Mouse (Mus musculus) E14TG2a.4 (cell line): ENCODE data around the gene Ivd.
A peak's percentile ranks its signal among the peaks of the same experiment; 100 is the strongest.

Experiments used
- H3K27me3 ChIP-seq: 2 replicates; pipeline ENCODE4 v1.6.1; 2014; ENCODE audit warnings: low read length, control low read depth; ENCODE audit not compliant: insufficient read depth
- H3K36me3 ChIP-seq: 2 replicates; pipeline ENCODE4 v1.6.1; 2014; ENCODE audit warnings: low read length, control low read depth; ENCODE audit not compliant: insufficient read depth
- H3K4me1 ChIP-seq: replicated peaks from 2 replicates; pipeline ENCODE4 v1.6.1; 2014; ENCODE audit warnings: low read depth, low read length, control low read depth
- H3K4me3 ChIP-seq: replicated peaks from 2 replicates; pipeline ENCODE4 v1.5.1; 2014; ENCODE audit warnings: mild to moderate bottlenecking, low read length
- H3K9me3 ChIP-seq: 2 replicates; pipeline ENCODE4 v1.6.1; 2014; ENCODE audit warnings: low read length, control low read depth
- CTCF ChIP-seq: conservative IDR thresholded peaks from 2 replicates; pipeline ENCODE4 v1.5.1; 2014; ENCODE audit warnings: low read length
- NANOG ChIP-seq: IDR thresholded peaks from 2 replicates; pipeline ENCODE4 v1.6.1; 2014; ENCODE audit warnings: borderline replicate concordance, low read length, mixed read lengths
- POU5F1 ChIP-seq: IDR thresholded peaks from 2 replicates; pipeline ENCODE4 v1.6.1; 2014; ENCODE audit warnings: low read length, borderline replicate concordance

The Ivd gene

GRCm38 (mm10) chr2:118838330-118838729 is 23.4 kb upstream of the Ivd start:
- H3K36me3 ChIP-seq = peaks cover 35% of the 10 kb centered on the region
- no peaks in the 10 kb centered on the region for H3K9me3 ChIP-seq
- TF ChIP-seq NANOG = no peak
- no peaks in the 10 kb centered on the region for H3K27me3 ChIP-seq
- peaks cover 47% of the 10 kb centered on the region for H3K4me1 ChIP-seq
- H3K4me3 ChIP-seq = 0 out of 2 replicates have a peak overlapping the region, but pooled peaks have one; percentile 32

DNA sequence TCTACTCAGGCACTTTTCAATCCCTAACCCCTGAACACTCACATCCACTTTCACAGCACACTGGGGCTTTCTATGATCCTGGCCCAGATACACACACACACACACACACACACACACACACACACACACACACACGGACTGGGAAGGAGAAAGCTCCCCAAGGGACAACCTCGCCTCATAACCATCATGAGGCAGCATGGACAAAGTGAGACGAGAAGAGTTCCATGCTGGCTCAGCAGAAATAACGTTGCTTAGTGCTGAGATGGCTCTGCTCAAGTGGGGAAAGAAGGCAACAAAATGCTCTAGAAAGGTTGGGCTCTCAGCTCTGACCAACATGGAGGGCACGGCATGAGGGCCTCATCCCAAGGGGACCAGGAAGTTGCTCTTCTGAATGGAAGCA is 20.6 kb upstream of the Ivd start:
- TF ChIP-seq POU5F1 (no peak), NANOG (no peak), CTCF (no peak)
- H3K9me3 ChIP-seq = peaks cover 6% of the 10 kb centered on the region
- H3K36me3 ChIP-seq = peaks cover 6% of the 10 kb centered on the region
- H3K4me1 ChIP-seq = peaks cover 36% of the 10 kb centered on the region
- no peak overlapping the region for H3K4me3 ChIP-seq
- no peaks in the 10 kb centered on the region for H3K27me3 ChIP-seq

DNA sequence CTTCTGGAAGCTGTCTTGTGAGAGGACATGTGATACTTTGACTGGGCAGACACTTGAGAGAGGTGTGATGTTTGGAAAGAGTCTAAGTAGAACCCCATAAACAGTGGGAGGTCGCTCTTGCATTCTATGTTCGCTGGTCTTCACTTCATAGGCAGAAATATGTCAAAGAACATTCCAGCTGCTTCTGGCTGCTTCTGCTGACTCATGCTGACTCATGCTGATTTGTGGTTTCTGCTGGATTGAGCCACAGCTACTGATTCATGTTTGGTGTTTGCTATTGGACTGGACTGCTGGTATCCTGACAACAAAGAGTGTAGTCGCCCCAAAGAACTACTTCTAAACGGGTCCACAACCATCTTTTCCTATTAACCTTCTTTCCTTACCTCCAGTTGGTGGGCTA is 20.0 kb upstream of the Ivd start:
- Histone ChIP-seq H3K4me1 (peaks cover 32% of the 10 kb centered on the region), H3K9me3 (peaks cover 6% of the 10 kb centered on the region), H3K27me3 (no peaks in the 10 kb centered on the region), H3K36me3 (peaks cover under 1% of the 10 kb centered on the region; the same call in 1 of the 2 replicates), H3K4me3 (no peak overlapping the region)
- TF ChIP-seq POU5F1 (no peak), CTCF (no peak), NANOG (no peak)

- Histone ChIP-seq H3K27me3 (peaks cover 6% of the 10 kb centered on the region; the same call in 1 of the 2 replicates), H3K9me3 (peaks cover 6% of the 10 kb centered on the region), H3K4me1 (peaks cover 6% of the 10 kb centered on the region), H3K4me3 (no peak overlapping the region), H3K36me3 (no peaks in the 10 kb centered on the region)
- no peak for TF ChIP-seq POU5F1
- no peak for TF ChIP-seq CTCF
- TF ChIP-seq NANOG = no peak
These were observed 17.3 kb upstream of the Ivd start for GRCm38 (mm10) chr2:118844427-118844826.

DNA sequence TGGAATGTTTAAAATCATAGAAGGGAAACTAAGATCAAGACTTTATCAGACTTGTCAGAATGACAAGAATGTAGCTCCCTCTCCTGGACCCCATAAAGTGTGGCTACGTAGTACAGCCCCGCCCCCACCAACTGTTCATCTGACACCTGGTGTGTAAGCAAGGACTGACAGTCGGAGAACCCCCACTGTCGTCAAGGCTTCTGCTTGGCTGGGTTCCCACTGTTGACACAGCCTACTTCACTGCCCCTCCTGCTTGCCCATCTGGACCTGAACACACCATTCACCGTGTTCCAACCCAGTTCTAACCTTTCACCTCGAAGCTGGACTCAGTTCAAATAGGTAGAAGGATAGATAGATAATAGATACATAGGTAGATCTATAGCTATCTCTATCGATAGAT is 15.5 kb upstream of the Ivd start:
- Histone ChIP-seq H3K36me3 (no peaks in the 10 kb centered on the region), H3K27me3 (peaks cover 12% of the 10 kb centered on the region), H3K9me3 (peaks cover 6% of the 10 kb centered on the region), H3K4me1 (0 out of 2 replicates have a peak, but pooled peaks cover 5% of the 10 kb centered on the region), H3K4me3 (no peak overlapping the region)
- TF ChIP-seq NANOG (no peak), POU5F1 (no peak), CTCF (no peak)

GRCm38 (mm10) chr2:118851756-118852155 is 10.0 kb upstream of the Ivd start:
- Histone ChIP-seq H3K4me3 (no peak overlapping the region), H3K27me3 (peaks cover 12% of the 10 kb centered on the region), H3K9me3 (no peaks in the 10 kb centered on the region), H3K36me3 (no peaks in the 10 kb centered on the region), H3K4me1 (no peaks in the 10 kb centered on the region)
- no peak for TF ChIP-seq NANOG

DNA sequence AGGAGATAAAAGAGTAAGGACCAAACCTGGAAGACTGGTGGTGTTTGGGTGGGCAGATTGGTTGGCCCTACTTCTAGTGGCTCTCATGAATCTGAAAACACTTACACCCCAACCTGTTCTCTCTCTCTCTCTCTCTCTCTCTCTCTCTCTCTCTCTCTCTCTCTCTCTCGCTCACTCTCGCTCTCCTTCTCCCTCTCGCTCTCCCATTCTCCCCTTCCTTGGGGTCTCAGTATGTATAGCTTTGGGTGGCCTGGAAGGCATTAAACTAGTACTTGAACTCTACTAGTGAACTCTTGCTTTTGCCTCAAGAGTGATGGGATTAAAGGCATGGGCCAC is 554 bp downstream of the Ivd start:
- H3K27me3 ChIP-seq = 0 out of 2 replicates have a peak, but pooled peaks cover 3% of the 10 kb centered on the region
- H3K9me3 ChIP-seq = no peaks in the 10 kb centered on the region
- H3K4me3 ChIP-seq = peak overlapping the region; percentile 85
- H3K36me3 ChIP-seq = peaks cover 12% of the 10 kb centered on the region
- no peak for TF ChIP-seq CTCF
- no peak for TF ChIP-seq NANOG
- no peak for TF ChIP-seq POU5F1
- peaks cover 9% of the 10 kb centered on the region for H3K4me1 ChIP-seq

DNA sequence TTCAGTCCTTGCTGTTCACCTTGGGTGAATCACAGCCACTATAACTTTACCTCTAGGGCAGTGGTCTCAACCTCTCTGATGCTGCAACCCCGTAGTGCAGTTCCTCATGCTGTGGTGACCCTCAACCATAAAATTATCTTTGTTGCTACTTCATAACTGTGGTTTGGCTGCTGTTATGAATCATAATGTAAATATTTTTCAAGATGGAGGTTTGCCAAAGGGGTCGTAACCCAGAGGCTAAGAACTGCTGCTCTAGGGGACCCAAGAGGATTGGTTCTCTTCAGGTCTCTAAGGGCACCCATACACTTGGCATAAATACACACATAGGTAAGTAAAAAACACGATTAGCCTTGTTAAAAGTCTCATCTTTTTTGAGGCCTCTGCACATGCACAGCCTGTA is 8.8 kb downstream of the Ivd start:
- TF ChIP-seq NANOG = no peak
- TF ChIP-seq POU5F1 = no peak
- no peak for TF ChIP-seq CTCF
- Histone ChIP-seq H3K36me3 (peaks cover 60% of the 10 kb centered on the region), H3K9me3 (no peaks in the 10 kb centered on the region), H3K27me3 (no peaks in the 10 kb centered on the region), H3K4me1 (no peaks in the 10 kb centered on the region), H3K4me3 (no peak overlapping the region)

DNA sequence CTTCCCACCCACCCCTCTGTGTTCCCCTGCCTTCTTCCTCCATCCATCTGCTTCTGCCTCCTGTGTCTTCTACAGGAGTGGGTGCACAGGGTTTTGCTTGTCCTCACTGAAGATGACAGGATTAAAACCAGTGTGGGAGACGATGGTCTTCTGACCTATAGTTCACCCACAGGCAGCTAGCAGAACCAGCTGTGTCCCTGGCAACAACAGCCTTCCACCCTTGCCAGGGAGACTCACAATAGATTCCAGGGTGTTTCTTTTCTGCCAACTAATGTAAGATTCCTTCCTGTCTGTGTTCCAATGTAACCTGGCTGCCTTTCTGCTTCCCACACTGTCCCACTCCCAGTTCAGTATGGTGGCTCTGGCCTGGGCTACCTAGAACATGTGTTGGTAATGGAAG is 9.3 kb downstream of the Ivd start:
- Histone ChIP-seq H3K4me1 (no peaks in the 10 kb centered on the region), H3K36me3 (peaks cover 64% of the 10 kb centered on the region), H3K4me3 (no peak overlapping the region), H3K27me3 (no peaks in the 10 kb centered on the region), H3K9me3 (no peaks in the 10 kb centered on the region)
- TF ChIP-seq NANOG (no peak), POU5F1 (no peak), CTCF (no peak)

GRCm38 (mm10) chr2:118873018-118873417 is 11.3 kb downstream of the Ivd start:
- Histone ChIP-seq H3K9me3 (no peaks in the 10 kb centered on the region), H3K4me1 (0 out of 2 replicates have a peak, but pooled peaks cover 7% of the 10 kb centered on the region), H3K27me3 (no peaks in the 10 kb centered on the region), H3K4me3 (no peak overlapping the region), H3K36me3 (peaks cover 80% of the 10 kb centered on the region)
- TF ChIP-seq NANOG = no peak
- TF ChIP-seq CTCF = no peak
- no peak for TF ChIP-seq POU5F1
